Mouse (Mus musculus) brown adipose tissue, adult 24 weeks (tissue): Measurements from ENCODE around the gene Lcn12. TPM values are rescaled to one million over a fixed set of nuclear protein-coding genes. Genes with fewer than 3 reads are reported as not detected.

ENCODE experiments used
- H3K27ac ChIP-seq: fragments of 200-500 bp; replicated peaks from 2 replicates; pipeline ENCODE4 v1.5.1; 2012; ENCODE audit warnings: low read depth, mild to moderate bottlenecking, low read length
- H3K4me1 ChIP-seq: fragments of 200-500 bp; 2 replicates; pipeline ENCODE4 v1.6.1; 2012; ENCODE audit warnings: low read length, mixed read lengths; ENCODE audit not compliant: control insufficient read depth, insufficient read depth, insufficient read length
- H3K4me3 ChIP-seq: fragments of 200-500 bp; 2 replicates; pipeline ENCODE4 v1.5.1; 2012; ENCODE audit warnings: low read depth, mild to moderate bottlenecking, low read length, moderate library complexity; ENCODE audit not compliant: insufficient read depth
- polyA plus RNA-seq: library from polyadenylated mRNA; stranded (reverse); fragments of >200 nt; gene quantifications from 2 replicates; pipeline ENCODE4 v1.2.4, GENCODE M21; 2012; ENCODE audit not compliant: missing spikeins, insufficient read depth, insufficient read length

The Lcn12 gene
- polyA plus RNA-seq, 1 experiment, result not detected

DNA sequence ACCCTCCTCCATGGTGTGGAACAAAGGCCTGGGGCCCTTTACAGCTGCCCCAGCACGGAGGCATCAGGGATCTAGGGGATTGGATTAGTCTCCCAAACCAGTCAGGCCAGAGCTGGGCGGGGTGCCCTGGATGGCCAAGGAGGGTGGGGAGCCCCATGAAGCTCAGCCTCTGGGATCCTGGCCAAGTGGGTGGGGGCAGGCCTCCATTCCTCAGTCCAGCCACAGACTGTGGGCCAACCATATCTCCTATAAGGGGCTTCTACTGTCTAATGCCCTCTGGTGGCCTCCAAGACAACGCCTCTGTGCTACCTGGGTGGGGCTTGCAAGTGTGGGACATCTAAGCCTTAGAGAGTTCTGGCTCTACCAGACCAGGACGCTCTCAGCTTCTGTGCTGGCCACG is 34.8 kb downstream of the Lcn12 start:
- H3K4me3 ChIP-seq, result peak overlapping the region; percentile 96; the same call in 1 of the 2 replicates
- H3K27ac ChIP-seq, result no peak overlapping the region
- H3K4me1 ChIP-seq, result peaks cover 10% of the 10 kb centered on the region

DNA sequence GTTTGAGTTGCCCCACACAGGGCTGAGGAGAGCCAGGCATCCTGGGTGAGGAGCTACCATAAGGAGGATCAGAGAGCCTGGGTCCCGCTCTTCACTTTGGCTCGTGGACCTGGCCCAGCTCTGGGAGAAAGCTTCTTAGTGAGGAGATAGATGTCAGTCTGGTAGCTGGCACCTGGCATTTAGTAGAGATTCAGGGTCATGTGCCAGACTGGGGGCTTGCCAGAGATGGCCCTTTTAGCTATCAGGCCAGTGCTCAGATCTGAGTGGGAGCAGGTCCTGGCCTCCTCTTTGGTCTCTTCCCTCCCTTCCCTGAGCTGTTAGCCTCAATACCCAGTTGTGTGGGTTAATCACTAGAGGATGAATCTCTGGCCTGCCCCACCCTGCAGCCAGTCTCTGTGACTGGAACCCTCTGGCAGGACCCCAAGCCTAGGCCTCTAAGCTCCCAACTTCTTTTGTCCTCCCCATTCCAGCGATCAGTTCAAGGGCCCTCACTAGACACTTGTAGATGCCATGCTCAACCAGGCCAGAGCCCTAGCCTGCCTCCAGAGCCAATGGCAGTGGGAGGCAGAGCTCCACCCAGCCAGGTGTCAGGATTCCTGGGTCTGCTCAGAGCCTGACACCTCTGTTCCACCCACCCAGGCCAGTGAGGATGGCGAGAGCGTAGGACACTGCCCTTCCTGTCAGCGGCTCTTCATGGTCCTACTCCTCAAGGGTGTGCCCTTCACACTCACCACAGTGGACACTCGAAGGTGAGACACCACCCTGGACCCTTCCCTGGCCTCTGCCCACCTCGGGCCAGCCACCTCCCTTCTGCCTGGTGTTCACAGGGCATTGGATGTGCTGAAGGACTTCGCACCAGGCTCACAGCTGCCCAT is 36.5 kb downstream of the Lcn12 start:
- no peak overlapping the region for H3K27ac ChIP-seq
- no peak overlapping the region for H3K4me3 ChIP-seq
- H3K4me1 ChIP-seq, result peaks cover 10% of the 10 kb centered on the region

DNA sequence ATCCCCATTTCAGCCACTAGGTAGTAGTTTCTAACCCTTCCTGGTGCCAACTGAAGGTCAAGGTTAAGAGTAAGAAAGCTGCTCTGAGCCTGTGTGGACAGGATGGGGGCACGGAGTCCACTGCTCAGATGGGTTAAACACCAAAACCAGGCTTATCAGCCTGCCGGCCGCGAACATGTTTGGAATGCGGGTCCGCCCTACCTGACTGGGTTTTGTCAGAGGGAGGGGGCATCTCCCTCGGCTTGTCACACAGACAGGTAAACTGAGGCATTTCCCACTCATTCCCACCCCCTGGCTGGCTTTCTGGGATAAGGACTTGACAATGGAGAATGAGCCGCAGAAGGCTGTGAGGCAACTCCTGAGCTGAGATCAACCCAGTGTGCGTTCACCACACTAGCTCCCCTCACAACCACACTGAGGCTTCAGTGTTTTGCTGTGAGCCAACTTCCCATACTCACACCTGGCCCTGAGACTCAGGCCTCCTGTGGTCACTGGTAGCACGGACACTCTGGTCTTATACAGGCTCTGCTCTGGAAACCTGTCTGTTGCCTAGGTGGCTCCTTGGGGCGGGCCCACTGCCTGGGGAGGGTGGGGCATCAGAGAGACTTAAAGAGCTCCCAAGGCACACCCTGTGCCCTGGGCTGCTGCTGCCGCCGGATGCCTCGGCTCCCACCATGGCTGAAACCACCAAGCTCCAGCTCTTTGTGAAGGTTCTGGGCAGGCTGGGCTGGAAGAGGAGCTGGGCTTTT is 37.3 kb downstream of the Lcn12 start, which contains the start of gene Clic3:
TSS of gene Clic3 (plus strand) at position 634 of the 749 bp plus-strand sequence.
- Histone ChIP-seq H3K27ac (no peak within 1 kb of the TSS), H3K4me1 (peaks cover 3% of the 10 kb centered on the region), H3K4me3 (no peak within 1 kb of the TSS)

DNA sequence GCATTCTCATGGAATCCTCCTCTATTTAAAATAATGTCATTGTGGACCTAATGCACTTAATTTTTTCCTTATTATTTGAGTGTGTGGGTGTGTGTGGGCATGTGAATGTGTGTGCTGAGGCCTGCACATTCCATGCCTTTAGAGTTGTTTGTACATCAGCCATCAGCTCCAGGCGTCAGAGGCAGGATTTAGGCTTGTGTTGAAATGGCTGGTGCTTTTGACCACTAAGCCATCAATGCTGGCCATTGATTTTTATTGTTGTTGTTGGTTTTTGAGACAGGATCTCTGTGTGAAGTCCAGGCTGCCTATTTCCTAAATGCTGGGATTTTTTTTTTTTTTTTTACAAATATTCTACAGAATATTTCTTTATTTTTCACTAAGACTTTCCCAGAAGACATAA is 40.8 kb downstream of the Lcn12 start:
- no peak overlapping the region for H3K27ac ChIP-seq
- no peak overlapping the region for H3K4me3 ChIP-seq
- no peaks in the 10 kb centered on the region; the same call in 1 of the 2 replicates for H3K4me1 ChIP-seq

DNA sequence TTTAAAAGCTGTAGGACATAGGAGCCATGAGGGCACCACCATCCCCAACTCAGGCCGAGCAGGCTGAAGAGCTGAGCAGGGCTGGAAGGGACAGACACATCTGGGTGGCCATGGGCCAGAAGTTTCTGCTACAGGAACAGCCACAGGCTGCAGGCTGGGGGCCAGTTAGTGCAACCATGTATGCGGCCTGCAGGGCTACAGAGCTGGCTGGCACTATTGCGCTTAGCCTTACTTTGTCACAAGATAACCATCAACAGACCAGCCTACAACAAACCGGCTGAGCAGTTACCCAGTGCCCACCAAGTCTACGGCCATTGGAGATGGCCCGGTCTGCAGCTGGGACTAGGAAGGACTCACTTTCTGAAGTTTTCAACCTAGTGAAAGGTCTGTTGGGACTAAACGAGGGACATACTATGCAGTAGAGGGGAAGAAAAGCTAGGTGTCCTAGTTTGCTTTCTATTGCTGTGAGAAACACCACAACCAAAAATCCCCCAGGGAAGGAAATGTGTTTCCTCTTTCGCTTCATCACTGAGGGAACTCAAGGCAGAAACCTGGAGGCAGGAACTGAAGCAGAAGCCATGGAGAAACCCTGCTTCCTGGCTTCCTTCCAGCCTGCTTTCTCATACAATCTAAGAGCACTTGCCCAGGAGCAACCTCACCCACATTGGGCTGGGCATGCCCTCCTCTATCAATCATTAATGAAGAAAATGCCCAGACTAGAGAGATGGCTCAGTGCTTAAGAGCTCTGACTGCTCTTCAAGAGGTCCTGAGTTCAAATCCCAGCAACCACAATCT is 42.7 kb downstream of the Lcn12 start:
- H3K27ac ChIP-seq, result no peak overlapping the region
- no peak overlapping the region for H3K4me3 ChIP-seq
- H3K4me1 ChIP-seq, result no peaks in the 10 kb centered on the region

DNA sequence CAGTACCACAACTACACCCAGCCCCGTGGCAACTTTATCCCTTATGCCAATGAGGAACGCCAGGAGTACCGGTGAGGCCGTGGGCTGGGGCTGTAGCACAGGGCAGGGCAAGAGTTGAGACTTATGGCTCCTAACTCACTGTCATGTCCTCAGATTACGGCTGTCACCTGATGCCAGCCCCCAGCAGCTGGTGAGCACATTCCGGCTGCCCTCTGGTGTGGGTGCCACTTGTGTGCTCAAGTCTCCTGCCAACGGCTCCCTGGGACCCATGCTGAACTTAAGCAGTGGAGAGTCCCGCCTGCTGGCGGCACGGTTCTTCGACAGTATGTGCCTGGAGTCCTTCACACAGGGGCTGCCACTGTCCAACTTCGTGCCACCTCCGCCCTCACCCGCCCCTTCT is 51.0 kb downstream of the Lcn12 start:
- Histone ChIP-seq H3K27ac (no peak overlapping the region), H3K4me3 (no peak overlapping the region)

DNA sequence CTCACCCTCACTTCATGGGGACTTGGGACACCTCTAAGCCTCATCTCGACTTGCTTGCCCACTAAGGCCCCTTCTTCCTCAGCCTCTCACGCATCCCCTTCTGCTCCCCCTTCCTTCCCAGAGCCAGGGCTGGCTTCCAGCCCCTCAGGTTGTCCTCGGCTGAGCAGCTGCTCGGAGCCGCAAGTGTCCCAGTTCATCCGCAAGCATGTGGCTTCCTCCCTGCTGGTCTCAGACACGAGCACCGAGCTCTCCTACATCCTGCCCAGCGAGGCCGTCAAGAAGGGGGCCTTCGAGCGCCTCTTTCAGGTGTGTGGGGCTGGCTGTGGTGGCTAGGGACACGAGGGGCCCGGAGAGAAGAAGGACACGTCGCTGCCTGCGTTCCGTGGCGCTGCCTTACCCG is 52.6 kb downstream of the Lcn12 start:
- Histone ChIP-seq H3K27ac (no peak overlapping the region), H3K4me1 (no peaks in the 10 kb centered on the region), H3K4me3 (no peak overlapping the region)

More for the DNA sequence above, 51.0 kb downstream of the Lcn12 start:
- no peaks in the 10 kb centered on the region for H3K4me1 ChIP-seq

Other genes starting within 250 kb of the Lcn12 start
- gene AL732309.1, start 247.0 kb downstream of the Lcn12 start, polyA plus RNA-seq, result 2.3 and 5.4 TPM in 2 replicates
- 13.5 and 18.9 TPM in 2 replicates for gene Tmem203, start 238.5 kb downstream of the Lcn12 start, polyA plus RNA-seq
- 1.7 and 3.7 TPM in 2 replicates for gene Tprn, start 231.3 kb downstream of the Lcn12 start, polyA plus RNA-seq
- 41.7 and 44.0 TPM in 2 replicates for gene Ssna1, start 221.5 kb downstream of the Lcn12 start, polyA plus RNA-seq
- 18.6 and 23.7 TPM in 2 replicates for gene Anapc2, start 221.4 kb downstream of the Lcn12 start, polyA plus RNA-seq
- not detected in 2 replicates for gene Tmem210, start 205.8 kb downstream of the Lcn12 start, polyA plus RNA-seq
- not detected in 2 replicates for gene Lrrc26, start 204.0 kb downstream of the Lcn12 start, polyA plus RNA-seq
- gene Grin1, start 174.7 kb downstream of the Lcn12 start, polyA plus RNA-seq, result not detected in 2 replicates
- gene Man1b1, start 161.6 kb downstream of the Lcn12 start, polyA plus RNA-seq, result 11.3 and 16.0 TPM in 2 replicates
- gene Dpp7, start 137.6 kb downstream of the Lcn12 start, polyA plus RNA-seq, result 11.1 and 15.0 TPM in 2 replicates
- 6.1 and 9.1 TPM in 2 replicates for gene Uap1l1, start 128.2 kb downstream of the Lcn12 start, polyA plus RNA-seq
- not detected in 2 replicates for gene Sapcd2, start 121.6 kb downstream of the Lcn12 start, polyA plus RNA-seq
- gene Entpd2, start 98.0 kb downstream of the Lcn12 start, polyA plus RNA-seq, result 11.3 and 18.4 TPM in 2 replicates
- 32.5 and 41.5 TPM in 2 replicates for gene Npdc1, start 94.6 kb downstream of the Lcn12 start, polyA plus RNA-seq
- not detected in 2 replicates for gene Fut7, start 70.6 kb downstream of the Lcn12 start, polyA plus RNA-seq
- 30.0 and 52.4 TPM in 2 replicates for gene Abca2, start 65.2 kb downstream of the Lcn12 start, polyA plus RNA-seq
- gene Clic3, start 37.1 kb downstream of the Lcn12 start, polyA plus RNA-seq, result not detected in 2 replicates
- gene Paxx, start 32.8 kb downstream of the Lcn12 start, polyA plus RNA-seq, result 195 and 218 TPM in 2 replicates
- 15.2 and 46.8 TPM in 2 replicates for gene Ptgds, start 23.9 kb downstream of the Lcn12 start, polyA plus RNA-seq
- 41.1 and 47.3 TPM in 2 replicates for gene Fbxw5, start 6.8 kb upstream of the Lcn12 start, polyA plus RNA-seq
- gene C8g, start 7.8 kb upstream of the Lcn12 start, polyA plus RNA-seq, result 6.6 and 9.2 TPM in 2 replicates
- gene Traf2, start 53.0 kb upstream of the Lcn12 start, polyA plus RNA-seq, result 7.0 and 12.9 TPM in 2 replicates
- 398 and 454 TPM in 2 replicates for gene Edf1, start 63.9 kb upstream of the Lcn12 start, polyA plus RNA-seq
- 0.36 and 0.54 TPM in 2 replicates for gene Mamdc4, start 80.9 kb upstream of the Lcn12 start, polyA plus RNA-seq
- 70.7 and 86.8 TPM in 2 replicates for gene Phpt1, start 81.3 kb upstream of the Lcn12 start, polyA plus RNA-seq
- gene Ajm1, start 87.8 kb upstream of the Lcn12 start, polyA plus RNA-seq, result 0.44 TPM in 1 of 2 replicates, not detected in the other
- gene Rabl6, start 114.6 kb upstream of the Lcn12 start, polyA plus RNA-seq, result 29.2 and 42.8 TPM in 2 replicates
- not detected in 2 replicates for gene Ccdc183, start 123.8 kb upstream of the Lcn12 start, polyA plus RNA-seq
- 30.9 and 34.5 TPM in 2 replicates for gene Tmem141, start 128.1 kb upstream of the Lcn12 start, polyA plus RNA-seq
- gene Fcna, start 134.1 kb upstream of the Lcn12 start, polyA plus RNA-seq, result 6.3 and 7.8 TPM in 2 replicates
- gene Lcn8, start 159.2 kb upstream of the Lcn12 start, polyA plus RNA-seq, result not detected in 2 replicates
- gene Lcn5, start 164.0 kb upstream of the Lcn12 start, polyA plus RNA-seq, result not detected in 2 replicates
- gene Lcn6, start 182.9 kb upstream of the Lcn12 start, polyA plus RNA-seq, result not detected in 2 replicates
- gene Lcn10, start 188.8 kb upstream of the Lcn12 start, polyA plus RNA-seq, result not detected in 2 replicates
- not detected in 2 replicates for gene Obp2a, start 206.1 kb upstream of the Lcn12 start, polyA plus RNA-seq
- gene Bmyc, start 212.8 kb upstream of the Lcn12 start, polyA plus RNA-seq, result 20.2 and 26.5 TPM in 2 replicates
- not detected in 2 replicates for gene Obp2b, start 243.1 kb upstream of the Lcn12 start, polyA plus RNA-seq